Mouse (Mus musculus) G1E (cell line): ENCODE data around the gene Rab40b.

Source experiments
- CTCF ChIP-seq: IDR thresholded peaks from 2 replicates; pipeline ENCODE4 v1.5.1; 2012; ENCODE audit warnings: low read depth, low read length, inconsistent platforms, mixed read lengths
- POLR2AphosphoS5 ChIP-seq: IDR thresholded peaks from 2 replicates; pipeline ENCODE4 v1.6.1; 2012; ENCODE audit warnings: low read depth, low read length, inconsistent platforms; ENCODE audit not compliant: insufficient replicate concordance

- peak; percentile 47 for TF ChIP-seq CTCF
- TF ChIP-seq POLR2AphosphoS5: no peak
These were observed 18.4 kb downstream of the Rab40b start for GRCm38 (mm10) chr11:121369622-121370021.
